Mouse (Mus musculus): Measurements from ENCODE around the gene Gm49425. TPM values are rescaled to one million over a fixed set of nuclear protein-coding genes. Genes with fewer than 3 reads are reported as not detected.

Gene Gm49425
- polyA plus RNA-seq, 1 experiment from 2014 or later, result not detected

GRCm38 (mm10) chr15:101483646-101484045 is 33.4 kb downstream of the Gm49425 start:
- Histone ChIP-seq H3K4me2 (replicated peaks) (no peak overlapping the region), H3K4me1 (peaks cover 13% of the 10 kb centered on the region), H3K9ac (no peak overlapping the region), H3K36me3 (no peaks in the 10 kb centered on the region), H3K27ac (no peak overlapping the region), H3K27me3 (0 out of 2 replicates have a peak, but pooled peaks cover 4% of the 10 kb centered on the region), H3K4me3 (no peak overlapping the region), H3K9me3 (replicated peaks) (no peaks in the 10 kb centered on the region)
- no peak for ATAC-seq (ENCODE audit: low FRiP score)
- 85% methylated on average over 1 of the region's 1 CpGs for WGBS

- H3K9ac ChIP-seq, result no peak overlapping the region
- H3K27me3 ChIP-seq, result 0 out of 2 replicates have a peak, but pooled peaks cover 7% of the 10 kb centered on the region
- no peak overlapping the region for H3K27ac ChIP-seq
- H3K4me3 ChIP-seq, result no peak overlapping the region
- no peak overlapping the region for H3K4me2 ChIP-seq (replicated peaks)
- H3K9me3 ChIP-seq (replicated peaks), result no peaks in the 10 kb centered on the region
- no peak for ATAC-seq (ENCODE audit: low FRiP score)
- peaks cover 13% of the 10 kb centered on the region for H3K4me1 ChIP-seq
- 50% methylated on average over 4 of the region's 4 CpGs for WGBS
- no peaks in the 10 kb centered on the region for H3K36me3 ChIP-seq
Measured at GRCm38 (mm10) chr15:101482056-101482455, 35.0 kb downstream of the Gm49425 start.

- H3K4me2 ChIP-seq (replicated peaks), result peak overlapping the region; percentile 62
- no peaks in the 10 kb centered on the region for H3K36me3 ChIP-seq
- H3K27me3 ChIP-seq, result 0 out of 2 replicates have a peak, but pooled peaks cover 7% of the 10 kb centered on the region
- ATAC-seq (ENCODE audit: low FRiP score), result no peak
- 27% methylated on average over 11 of the region's 11 CpGs for WGBS
- peak overlapping the region; percentile 49; the same call in 1 of the 2 replicates for H3K9ac ChIP-seq
- H3K27ac ChIP-seq, result no peak overlapping the region
- H3K4me1 ChIP-seq, result peaks cover 9% of the 10 kb centered on the region
- no peaks in the 10 kb centered on the region for H3K9me3 ChIP-seq (replicated peaks)
- H3K4me3 ChIP-seq, result peak overlapping the region; percentile 19
Measured at GRCm38 (mm10) chr15:101479666-101480060, 37.4 kb downstream of the Gm49425 start.

GRCm38 (mm10) chr15:101479007-101479665 is 37.9 kb downstream of the Gm49425 start:
- H3K27ac ChIP-seq, result no peak overlapping the region
- H3K4me2 ChIP-seq (replicated peaks), result peak overlapping the region; percentile 62
- H3K36me3 ChIP-seq, result no peaks in the 10 kb centered on the region
- peak; percentile 43; the same call in 1 of the 2 replicates for ATAC-seq (ENCODE audit: low FRiP score)
- H3K27me3 ChIP-seq, result 0 out of 2 replicates have a peak, but pooled peaks cover 7% of the 10 kb centered on the region
- 10% methylated on average over 31 of the region's 31 CpGs for WGBS
- H3K4me1 ChIP-seq, result peaks cover 9% of the 10 kb centered on the region
- H3K4me3 ChIP-seq, result peak overlapping the region; percentile 19
- no peaks in the 10 kb centered on the region for H3K9me3 ChIP-seq (replicated peaks)
- peak overlapping the region; percentile 49; the same call in 1 of the 2 replicates for H3K9ac ChIP-seq

- Histone ChIP-seq H3K9me3 (replicated peaks) (no peaks in the 10 kb centered on the region), H3K4me1 (no peaks in the 10 kb centered on the region), H3K27ac (no peak within 1 kb of the TSS), H3K36me3 (no peaks in the 10 kb centered on the region), H3K9ac (no peak within 1 kb of the TSS), H3K4me3 (no peak within 1 kb of the TSS), H3K4me2 (replicated peaks) (no peak within 1 kb of the TSS), H3K27me3 (no peaks in the 10 kb centered on the region)
- 40% methylated on average over 10 of the region's 10 CpGs for WGBS
- ATAC-seq (ENCODE audit: low FRiP score), result no peak
Measured at GRCm38 (mm10) chr15:101472952-101473528, 44.0 kb downstream of the Gm49425 start, which contains the start of gene Krt86. Gene Krt86 (plus strand): TSS chr15:101473478.

GRCm38 (mm10) chr15:101469093-101469492 is 48.0 kb downstream of the Gm49425 start:
- no peak for ATAC-seq (ENCODE audit: low FRiP score)
- no peaks in the 10 kb centered on the region for H3K27me3 ChIP-seq
- H3K27ac ChIP-seq, result no peak overlapping the region
- H3K4me2 ChIP-seq (replicated peaks), result no peak overlapping the region
- WGBS, result 82% methylated on average over 4 of the region's 4 CpGs
- H3K9ac ChIP-seq, result no peak overlapping the region
- no peaks in the 10 kb centered on the region for H3K9me3 ChIP-seq (replicated peaks)
- no peak overlapping the region for H3K4me3 ChIP-seq
- no peaks in the 10 kb centered on the region for H3K36me3 ChIP-seq
- no peaks in the 10 kb centered on the region for H3K4me1 ChIP-seq

Small RNA genes lying within 50 kb of the gene (microRNA-seq; reads per million reads assigned to microRNA genes)
- not detected for gene Gm44393

Other genes with a start within 250 kb of the Gm49425 start
- gene Atg101, start 233.0 kb downstream of the Gm49425 start, polyA plus RNA-seq (2016; fragmentation: Nextera tagmentation; extraction: Ambion mirVana), result 62.0 and 66.5 TPM in 2 replicates
- gene 6030408B16Rik, start 224.0 kb downstream of the Gm49425 start, polyA plus RNA-seq (2016; fragmentation: Nextera tagmentation; extraction: Ambion mirVana), result 0.31 and 0.87 TPM in 2 replicates
- 0.14 and 0.21 TPM in 2 replicates for gene Krt80, start 147.1 kb downstream of the Gm49425 start, polyA plus RNA-seq (2016; fragmentation: Nextera tagmentation; extraction: Ambion mirVana)
- 8.8 and 10.5 TPM in 2 replicates for gene Krt7, start 106.2 kb downstream of the Gm49425 start, polyA plus RNA-seq (2016; fragmentation: Nextera tagmentation; extraction: Ambion mirVana)
- 0.39 and 0.48 TPM in 2 replicates for gene Krt87, start 78.5 kb downstream of the Gm49425 start, polyA plus RNA-seq (2016; fragmentation: Nextera tagmentation; extraction: Ambion mirVana)
- not detected in 2 replicates for gene Krt88, start 69.5 kb downstream of the Gm49425 start, polyA plus RNA-seq (2016; fragmentation: Nextera tagmentation; extraction: Ambion mirVana)
- not detected in 2 replicates for gene Krt81, start 53.5 kb downstream of the Gm49425 start, polyA plus RNA-seq (2016; fragmentation: Nextera tagmentation; extraction: Ambion mirVana)
- gene Krt86, start 43.8 kb downstream of the Gm49425 start, polyA plus RNA-seq (2016; fragmentation: Nextera tagmentation; extraction: Ambion mirVana), result not detected in 2 replicates
- not detected in 2 replicates for gene Krt83, start 25.7 kb downstream of the Gm49425 start, polyA plus RNA-seq (2016; fragmentation: Nextera tagmentation; extraction: Ambion mirVana)
- gene Krt84, start 15.6 kb upstream of the Gm49425 start, polyA plus RNA-seq (2016; fragmentation: Nextera tagmentation; extraction: Ambion mirVana), result not detected in 2 replicates
- not detected in 2 replicates for gene Krt82, start 33.4 kb upstream of the Gm49425 start, polyA plus RNA-seq (2016; fragmentation: Nextera tagmentation; extraction: Ambion mirVana)
- 0.14 and 0.30 TPM in 2 replicates for gene Krt90, start 45.7 kb upstream of the Gm49425 start, polyA plus RNA-seq (2016; fragmentation: Nextera tagmentation; extraction: Ambion mirVana)
- gene Krt75, start 56.6 kb upstream of the Gm49425 start, polyA plus RNA-seq (2016; fragmentation: Nextera tagmentation; extraction: Ambion mirVana), result 0.08 and 0.18 TPM in 2 replicates
- not detected in 2 replicates for gene Gm5414, start 110.9 kb upstream of the Gm49425 start, polyA plus RNA-seq (2016; fragmentation: Nextera tagmentation; extraction: Ambion mirVana)
- not detected in 2 replicates for gene Gm5478, start 130.1 kb upstream of the Gm49425 start, polyA plus RNA-seq (2016; fragmentation: Nextera tagmentation; extraction: Ambion mirVana)
- not detected in 2 replicates for gene Krt6b, start 163.0 kb upstream of the Gm49425 start, polyA plus RNA-seq (2016; fragmentation: Nextera tagmentation; extraction: Ambion mirVana)
- gene Krt6a, start 177.0 kb upstream of the Gm49425 start, polyA plus RNA-seq (2016; fragmentation: Nextera tagmentation; extraction: Ambion mirVana), result not detected in 2 replicates
- gene Krt5, start 195.6 kb upstream of the Gm49425 start, polyA plus RNA-seq (2016; fragmentation: Nextera tagmentation; extraction: Ambion mirVana), result 14.1 and 16.6 TPM in 2 replicates
- gene Krt71, start 225.8 kb upstream of the Gm49425 start, polyA plus RNA-seq (2016; fragmentation: Nextera tagmentation; extraction: Ambion mirVana), result not detected in 2 replicates

Measured in hindbrain, embryonic 12.5 days (tissue).